27 mouse cellular contexts compared by ENCODE assay signal in genomic region chr2:22706233-22706632, GRCm38 (mm10).
DNase-seq lines count a peak whose midpoint lies in the region; ATAC-seq and TF ChIP-seq lines count a peak whose summit lies in the region.
"Had no signal": no experiment of that assay in that cellular context is flagged by ENCODE, and none has a peak within 500 bp of the region (broad histone marks: within the 10 kb centered on the region; RNA-seq: fewer than 3 reads in every experiment).

No protein-coding gene starts in this region.

- H3K36me3 ChIP-seq in embryonic facial prominence, embryonic 11.5 days (replicated peaks; ENCODE audit: control insufficient read depth, insufficient read depth, low read depth, low read length) = no peaks in the 10 kb centered on the region
- no peaks in the 10 kb centered on the region for H3K36me3 ChIP-seq in embryonic facial prominence, embryonic 10.5 days (replicated peaks)
- H3K36me3 ChIP-seq in kidney, postnatal 0 days (ENCODE audit: insufficient read depth, low read length) = no peaks in the 10 kb centered on the region
- no peaks in the 10 kb centered on the region for H3K36me3 ChIP-seq in kidney, embryonic 15.5 days
- no peaks in the 10 kb centered on the region for H3K36me3 ChIP-seq in midbrain, embryonic 10.5 days
- H3K36me3 ChIP-seq: forebrain, embryonic 15.5 days; heart, embryonic 13.5 days; hindbrain, embryonic 15.5 days; limb, embryonic 10.5 days; liver, embryonic 15.5 days; lung, embryonic 15.5 days had no signal

- H3K4me3 ChIP-seq in embryonic facial prominence, embryonic 11.5 days (ENCODE audit: low read depth, low read length) = no peak overlapping the region
- H3K4me3 ChIP-seq in embryonic facial prominence, embryonic 10.5 days = no peak overlapping the region
- H3K4me3 ChIP-seq in kidney, postnatal 0 days (replicated peaks; ENCODE audit: low read depth, low read length) = no peak overlapping the region
- H3K4me3 ChIP-seq in kidney, embryonic 15.5 days (replicated peaks) = no peak overlapping the region
- no peak overlapping the region for H3K4me3 ChIP-seq in midbrain, embryonic 10.5 days
- H3K4me3 ChIP-seq: forebrain, embryonic 15.5 days; heart, embryonic 13.5 days; hindbrain, embryonic 15.5 days; limb, embryonic 10.5 days; liver, embryonic 15.5 days; lung, embryonic 15.5 days; myocyte had no signal

- DNase-seq in embryonic facial prominence, embryonic 11.5 days (ENCODE audit: low spot score) = no peak
- DNase-seq in embryonic facial prominence, embryonic 10.5 days (ENCODE audit: low spot score) = no peak
- DNase-seq in heart, adult 9 months (ENCODE audit: low spot score in 2 of 2) = peak; percentile 16 to 23
- DNase-seq in heart, postnatal 36 days = no peak
- DNase-seq in kidney, postnatal 0 days (ENCODE audit: low spot score) = peak; percentile 15
- peak; percentile 15 for DNase-seq in brain, adult 2 months (ENCODE audit: low read depth, low spot score)
- DNase-seq in midbrain, embryonic 10.5 days (ENCODE audit: low spot score) = no peak
- DNase-seq: adrenal gland, adult 8-10 months; cerebellum, adult 2 months; cerebellum, postnatal 25 days; gastrocnemius, postnatal 14 days; liver; lung, postnatal 4 days; right cerebral cortex, postnatal 14 days; thymus, adult 2 months had no signal

- no peaks in the 10 kb centered on the region for H3K9me3 ChIP-seq in embryonic facial prominence, embryonic 11.5 days (replicated peaks; ENCODE audit: control insufficient read depth, low read length)
- H3K9me3 ChIP-seq in embryonic facial prominence, embryonic 10.5 days = no peaks in the 10 kb centered on the region
- H3K9me3 ChIP-seq in kidney, postnatal 0 days (replicated peaks; ENCODE audit: low read length) = no peaks in the 10 kb centered on the region
- H3K9me3 ChIP-seq in kidney, embryonic 15.5 days (replicated peaks) = no peaks in the 10 kb centered on the region
- no peaks in the 10 kb centered on the region for H3K9me3 ChIP-seq in midbrain, embryonic 10.5 days (replicated peaks)
- H3K9me3 ChIP-seq: forebrain, embryonic 15.5 days; heart, embryonic 13.5 days; hindbrain, embryonic 15.5 days; limb, embryonic 10.5 days; liver, embryonic 15.5 days; lung, embryonic 15.5 days had no signal

- no peak overlapping the region for H3K27ac ChIP-seq in embryonic facial prominence, embryonic 11.5 days (replicated peaks; ENCODE audit: low read depth, low read length)
- no peak overlapping the region for H3K27ac ChIP-seq in embryonic facial prominence, embryonic 10.5 days (replicated peaks)
- no peak overlapping the region for H3K27ac ChIP-seq in kidney, postnatal 0 days
- H3K27ac ChIP-seq in kidney, embryonic 15.5 days = no peak overlapping the region
- H3K27ac ChIP-seq in midbrain, embryonic 10.5 days (replicated peaks) = no peak overlapping the region
- H3K27ac ChIP-seq: forebrain, embryonic 15.5 days; heart, embryonic 13.5 days; hindbrain, embryonic 15.5 days; limb, embryonic 10.5 days; liver, embryonic 15.5 days; lung, embryonic 15.5 days; stomach, postnatal 0 days had no signal

- no peak overlapping the region for H3K9ac ChIP-seq in embryonic facial prominence, embryonic 11.5 days (replicated peaks; ENCODE audit: low read length)
- no peak overlapping the region for H3K9ac ChIP-seq in kidney, postnatal 0 days (ENCODE audit: low read depth, low read length)
- H3K9ac ChIP-seq in kidney, embryonic 15.5 days = no peak overlapping the region
- H3K9ac ChIP-seq: forebrain, embryonic 15.5 days; heart, embryonic 13.5 days; hindbrain, embryonic 15.5 days; liver, embryonic 15.5 days; lung, embryonic 15.5 days had no signal

- 0 out of 2 replicates have a peak, but pooled peaks have one; percentile 44 for ATAC-seq in embryonic facial prominence, embryonic 11.5 days (replicated peaks; ENCODE audit: insufficient number of reproducible peaks, low FRiP score, low TSS enrichment, low read depth)
- no peak for ATAC-seq in kidney, postnatal 0 days (replicated peaks; ENCODE audit: low FRiP score, low read depth)
- ATAC-seq in kidney, embryonic 15.5 days (replicated peaks; ENCODE audit: low FRiP score) = no peak
- ATAC-seq: activated CD4-positive, CD25-positive, alpha-beta regulatory T cell, adult 4 months; forebrain, embryonic 15.5 days; intestine, embryonic 16.5 days; midbrain, embryonic 16.5 days had no signal

- no peaks in the 10 kb centered on the region for H3K27me3 ChIP-seq in embryonic facial prominence, embryonic 11.5 days (ENCODE audit: control insufficient read depth, insufficient read depth, low read length)
- no peaks in the 10 kb centered on the region for H3K27me3 ChIP-seq in embryonic facial prominence, embryonic 10.5 days (replicated peaks; ENCODE audit: low read depth, poor library complexity, severe bottlenecking)
- no peaks in the 10 kb centered on the region for H3K27me3 ChIP-seq in kidney, postnatal 0 days (ENCODE audit: insufficient read depth, low read length)
- H3K27me3 ChIP-seq in kidney, embryonic 15.5 days = no peaks in the 10 kb centered on the region
- no peaks in the 10 kb centered on the region for H3K27me3 ChIP-seq in midbrain, embryonic 10.5 days (ENCODE audit: low read depth, poor library complexity, severe bottlenecking)
- H3K27me3 ChIP-seq: forebrain, embryonic 15.5 days; heart, embryonic 13.5 days; hindbrain, embryonic 15.5 days; liver, embryonic 15.5 days; lung, embryonic 15.5 days had no signal

- no peaks in the 10 kb centered on the region for H3K4me1 ChIP-seq in embryonic facial prominence, embryonic 11.5 days (ENCODE audit: control insufficient read depth, insufficient read depth, low read length)
- H3K4me1 ChIP-seq in embryonic facial prominence, embryonic 10.5 days = peaks cover 14% of the 10 kb centered on the region; the same call in 1 of the 2 replicates
- H3K4me1 ChIP-seq in kidney, postnatal 0 days (replicated peaks; ENCODE audit: insufficient read depth, low read length) = no peaks in the 10 kb centered on the region
- H3K4me1 ChIP-seq in kidney, embryonic 15.5 days = 0 out of 2 replicates have a peak, but pooled peaks cover 2% of the 10 kb centered on the region
- no peaks in the 10 kb centered on the region for H3K4me1 ChIP-seq in midbrain, embryonic 10.5 days
- H3K4me1 ChIP-seq: hindbrain, embryonic 15.5 days; liver, embryonic 15.5 days; lung, embryonic 15.5 days had no signal

- TF ChIP-seq CTCF in kidney, postnatal 0 days (IDR thresholded peaks at IDR 0.05; ENCODE audit: low read depth) = no peak

- H3K4me2 ChIP-seq in embryonic facial prominence, embryonic 11.5 days (ENCODE audit: low read depth, low read length) = no peak overlapping the region
- H3K4me2 ChIP-seq in kidney, postnatal 0 days (ENCODE audit: low read length) = no peak overlapping the region
- no peak overlapping the region for H3K4me2 ChIP-seq in kidney, embryonic 15.5 days
- H3K4me2 ChIP-seq: forebrain, embryonic 15.5 days; heart, embryonic 13.5 days; hindbrain, embryonic 15.5 days; liver, embryonic 15.5 days; lung, embryonic 15.5 days had no signal

- WGBS in embryonic facial prominence, embryonic 11.5 days = 79% methylated on average over 3 of the region's 3 CpGs
- 82% methylated on average over 3 of the region's 3 CpGs for WGBS in embryonic facial prominence, embryonic 10.5 days
- WGBS in kidney, postnatal 0 days = 47% methylated on average over 3 of the region's 3 CpGs
- 54% methylated on average over 3 of the region's 3 CpGs for WGBS in kidney, embryonic 15.5 days
- WGBS in midbrain, embryonic 10.5 days = 85% methylated on average over 3 of the region's 3 CpGs

- intact Hi-C loops in heart, postnatal 36 days (cut with DNase I) = no loop called here

Comparison
In these comparisons a context has a peak if more than half of its experiments do, and no peak if none do; other contexts are left out.
1. DNase-seq: peak in heart, adult 9 months (2 of 2), kidney, postnatal 0 days (single experiment) and brain, adult 2 months (single experiment); none in embryonic facial prominence, embryonic 11.5 days (single experiment), embryonic facial prominence, embryonic 10.5 days (single experiment), heart, postnatal 36 days (0 of 2) and midbrain, embryonic 10.5 days (single experiment).